Mouse (Mus musculus) activated CD4-positive, CD25-positive, alpha-beta regulatory T cell (primary cell): Measurements from ENCODE around the gene Lmo3. TPM values are rescaled to one million over a fixed set of nuclear protein-coding genes. Genes with fewer than 3 reads are reported as not detected.

Source experiments
- polyA plus RNA-seq, 2 experiments: library from polyadenylated mRNA; unstranded; fragments of 100-300 nt; shearing (Covaris generic); gene quantifications; one replicate each; pipeline ENCODE4 v1.2.1; 2017

Gene Lmo3
- polyA plus RNA-seq: not detected

GRCm38 (mm10) chr6:138581734-138582505, at the start of gene Lmo3:
Gene Lmo3 (minus strand): TSS chr6:138581968.

Other genes starting within 250 kb of the Lmo3 start
- not detected for gene Igbp1b, start 76.6 kb upstream of the Lmo3 start, polyA plus RNA-seq